Mouse (Mus musculus): ENCODE measurements around the gene Slc38a9.

Gene Slc38a9

DNA sequence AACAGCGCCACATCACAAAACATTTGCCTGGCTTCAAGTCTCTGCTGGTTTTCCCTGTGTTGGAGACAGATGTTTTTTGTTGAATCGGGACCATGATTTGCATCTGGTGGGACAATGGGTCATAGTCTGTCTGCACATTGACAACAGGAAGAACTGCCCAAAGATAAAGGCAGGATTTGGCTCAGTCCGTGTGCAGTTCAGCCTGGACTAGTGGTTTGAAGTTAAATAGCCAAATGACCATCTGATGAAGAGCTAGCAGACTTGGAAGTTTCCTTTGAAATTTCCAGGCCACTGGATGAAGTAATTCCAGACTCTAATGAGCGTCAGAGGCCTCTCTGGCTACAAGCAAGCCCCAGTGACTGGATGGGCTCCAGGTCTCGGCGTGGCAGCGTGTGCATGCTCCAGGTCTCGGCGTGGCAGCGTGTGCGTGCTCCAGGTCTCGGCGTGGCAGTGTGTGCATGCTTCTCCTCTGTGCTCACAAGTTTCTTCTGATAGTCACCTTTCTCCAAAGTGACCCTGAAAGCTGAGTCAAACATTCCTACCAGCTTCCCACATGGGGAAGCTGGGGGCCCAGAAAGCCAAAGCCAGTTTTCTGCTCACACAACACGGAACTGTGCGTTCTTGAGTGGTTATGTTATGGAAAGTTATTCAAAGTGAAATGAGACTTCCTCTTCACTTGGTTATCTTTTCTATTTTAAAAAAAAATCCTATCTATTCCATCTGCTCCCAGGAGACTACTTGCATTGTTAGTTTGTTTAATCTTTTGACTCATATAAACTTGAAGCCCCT lies 83.7 kb downstream of the Slc38a9 start:
- in situ Hi-C loops (cut with MboI, MseI), result no loop called here

GRCm38 (mm10) chr13:112745936-112746694 lies 85.6 kb downstream of the Slc38a9 start:
- in situ Hi-C loops (cut with MboI, MseI), result no loop called here

DNA sequence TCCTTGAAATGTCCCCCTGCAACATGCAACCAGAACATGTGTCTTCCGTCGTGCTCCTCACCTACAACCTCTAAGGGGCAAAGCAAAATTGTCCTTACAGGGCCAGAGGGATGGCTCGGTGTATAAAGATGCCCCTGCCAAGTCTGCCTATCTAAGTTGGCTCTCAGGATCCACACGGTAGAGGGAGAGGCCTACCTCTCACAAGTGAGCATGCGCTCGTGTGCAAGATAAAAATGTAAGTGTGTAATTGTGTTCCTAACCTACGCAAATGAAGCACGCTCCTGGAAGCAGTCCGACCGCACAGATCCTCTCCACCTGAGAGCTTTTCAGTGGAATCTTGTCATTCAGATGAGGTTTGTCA lies 86.1 kb downstream of the Slc38a9 start:
- in situ Hi-C loops (cut with MboI, MseI), result no loop called here

GRCm38 (mm10) chr13:112747808-112748430 lies 87.4 kb downstream of the Slc38a9 start:
- in situ Hi-C loops (cut with MboI, MseI), result no loop called here

DNA sequence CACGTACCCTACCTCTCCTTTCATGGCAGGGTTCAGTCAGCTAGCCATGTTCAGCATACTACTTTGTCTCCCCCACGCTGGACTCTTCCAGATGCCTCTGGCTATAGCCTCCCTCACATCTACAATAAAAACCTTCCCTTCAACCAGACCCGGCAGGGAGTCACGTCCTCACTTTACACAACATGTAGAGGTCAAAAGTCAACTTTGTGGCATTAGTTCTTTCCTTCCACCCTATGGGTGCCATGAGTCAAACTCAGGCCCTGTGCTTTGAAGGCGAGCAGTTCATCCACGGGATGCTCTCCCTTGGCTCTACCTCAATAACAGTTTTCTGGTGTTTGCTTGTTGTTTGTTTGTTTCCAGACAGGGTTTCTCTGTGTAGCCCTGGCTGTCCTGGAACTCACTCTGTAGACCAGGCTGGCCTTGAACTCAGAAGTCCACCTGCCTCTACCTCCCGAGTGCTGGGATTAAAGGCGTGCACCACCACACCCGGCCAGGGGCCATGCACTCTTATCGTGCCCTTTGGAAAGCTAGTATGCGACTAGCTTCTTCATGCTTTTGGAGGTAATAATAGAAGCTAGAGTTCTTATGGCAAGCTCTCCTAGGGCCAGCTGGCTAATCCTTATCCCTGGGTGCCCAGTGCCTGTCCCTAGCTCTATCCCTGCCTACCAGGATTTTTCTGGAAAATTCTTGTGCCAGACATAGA lies 88.4 kb downstream of the Slc38a9 start:
- in situ Hi-C loops (cut with MboI, MseI), result no loop called here

- in situ Hi-C loops (cut with MboI, MseI), result no loop called here
Observed at GRCm38 (mm10) chr13:112749881-112750280, 89.3 kb downstream of the Slc38a9 start.

GRCm38 (mm10) chr13:112751454-112752308 lies 91.1 kb downstream of the Slc38a9 start:
- in situ Hi-C loops (cut with MboI, MseI), result no loop called here

DNA sequence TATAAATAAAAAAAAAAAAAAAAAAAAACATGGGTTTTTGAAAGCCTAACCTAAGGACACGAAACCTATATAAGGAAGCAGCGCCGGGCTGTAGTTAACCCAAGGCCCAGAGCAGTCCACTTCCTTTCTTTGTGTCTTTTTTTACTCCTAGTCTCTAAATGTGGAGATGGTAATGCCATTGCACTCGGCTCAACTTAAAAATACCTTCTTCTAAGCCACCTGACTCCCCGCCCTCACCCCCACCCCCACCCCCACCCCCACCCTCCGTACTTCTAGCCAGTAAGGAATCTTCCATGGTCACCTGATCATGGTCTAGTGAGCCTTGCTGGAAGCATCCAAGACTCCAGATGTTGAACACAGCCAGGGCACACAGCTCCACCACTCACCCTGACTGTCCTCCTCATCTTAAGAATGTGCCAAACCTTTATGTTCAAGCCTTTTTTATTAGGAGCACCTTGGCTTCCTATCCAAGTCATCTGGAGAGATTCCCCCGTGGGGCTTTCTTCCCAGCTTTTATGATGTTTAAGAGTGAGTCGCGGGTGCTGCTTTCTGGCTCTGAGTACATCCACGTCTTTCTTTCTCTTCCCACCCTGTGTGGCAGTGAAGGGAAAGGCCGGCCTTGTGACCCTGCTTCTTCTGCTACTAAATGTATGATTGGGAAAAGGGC lies 91.9 kb downstream of the Slc38a9 start:
- in situ Hi-C loops (cut with MboI, MseI), result no loop called here

GRCm38 (mm10) chr13:112753522-112753921 lies 93.0 kb downstream of the Slc38a9 start:
- in situ Hi-C loops (cut with MboI, MseI), result no loop called here

GRCm38 (mm10) chr13:112754871-112755270 lies 94.3 kb downstream of the Slc38a9 start:
- in situ Hi-C loops (cut with MboI, MseI), result no loop called here

DNA sequence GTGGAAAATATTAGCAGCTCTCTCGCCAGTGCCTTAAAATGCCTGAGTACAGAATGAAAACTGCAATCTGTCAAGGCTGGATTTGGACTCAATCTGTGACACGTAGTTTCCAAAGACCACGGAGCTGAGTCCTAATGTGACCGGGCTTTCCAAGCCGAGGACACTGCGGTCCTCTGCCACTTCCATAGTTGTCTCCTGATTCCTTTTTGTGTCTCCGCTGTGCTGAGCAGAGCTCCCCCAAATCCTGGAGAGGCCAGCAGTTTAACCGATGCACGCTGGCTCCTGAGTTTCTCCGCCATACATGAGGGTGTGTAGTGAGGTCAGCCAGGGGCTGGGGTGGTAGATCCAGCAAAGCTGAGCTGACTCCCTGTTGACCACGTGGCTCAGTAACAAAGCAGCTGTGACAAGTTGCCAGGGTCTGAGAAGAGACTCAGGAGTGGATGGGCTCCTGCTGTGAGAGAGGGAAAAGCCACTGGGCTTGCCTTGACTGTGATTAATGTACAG lies 95.0 kb downstream of the Slc38a9 start:
- in situ Hi-C loops (cut with MboI, MseI), result no loop called here

GRCm38 (mm10) chr13:112757395-112757794 lies 96.8 kb downstream of the Slc38a9 start:
- in situ Hi-C loops (cut with MboI, MseI), result no loop called here

GRCm38 (mm10) chr13:112758546-112759090 lies 98.1 kb downstream of the Slc38a9 start:
- in situ Hi-C loops (cut with MboI, MseI), result no loop called here

- in situ Hi-C loops (cut with MboI, MseI), result no loop called here
Observed at GRCm38 (mm10) chr13:112759364-112759763, 98.8 kb downstream of the Slc38a9 start.

DNA sequence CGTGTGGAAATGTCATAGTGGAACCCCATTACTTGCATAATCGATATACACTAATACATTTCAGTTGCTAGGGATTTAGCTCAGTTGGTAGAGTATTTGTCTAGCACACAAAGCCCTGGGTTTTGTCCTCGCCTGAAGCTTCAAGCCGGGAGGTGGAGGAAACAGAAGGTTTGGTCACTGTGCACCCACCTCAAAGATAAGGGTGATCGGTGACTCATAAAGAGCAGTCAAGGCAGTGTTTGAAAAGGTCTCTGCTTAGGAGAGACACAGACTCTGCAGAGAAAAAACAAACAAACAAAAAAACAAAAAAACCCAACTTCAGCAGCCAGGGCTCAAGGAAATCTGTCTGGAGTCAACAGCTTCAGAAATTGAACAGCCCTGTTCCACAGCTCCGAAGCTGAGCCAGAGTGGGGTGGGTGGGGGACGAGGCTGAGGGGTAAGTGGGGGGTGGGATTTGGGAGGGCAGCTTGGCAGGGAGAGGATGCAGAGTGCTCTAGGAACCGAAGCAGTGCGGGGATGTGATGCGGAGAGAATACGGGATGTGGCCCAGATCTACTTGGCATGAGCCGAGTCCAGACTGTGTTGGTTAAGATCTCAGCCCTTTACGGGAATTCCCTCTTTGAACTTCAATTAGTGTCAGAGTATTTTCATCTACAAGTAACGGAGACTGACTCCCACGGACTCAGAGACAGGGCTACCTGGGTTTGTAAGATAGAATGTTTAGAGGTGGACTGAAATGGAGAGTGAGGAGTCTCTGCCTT lies 99.4 kb downstream of the Slc38a9 start:
- in situ Hi-C loops (cut with MboI, MseI), result no loop called here

- in situ Hi-C loops (cut with MboI, MseI), result no loop called here
Observed at GRCm38 (mm10) chr13:112760538-112760881, 100.0 kb downstream of the Slc38a9 start.

GRCm38 (mm10) chr13:112761787-112762186 lies 101.2 kb downstream of the Slc38a9 start:
- in situ Hi-C loops (cut with MboI, MseI), result no loop called here

DNA sequence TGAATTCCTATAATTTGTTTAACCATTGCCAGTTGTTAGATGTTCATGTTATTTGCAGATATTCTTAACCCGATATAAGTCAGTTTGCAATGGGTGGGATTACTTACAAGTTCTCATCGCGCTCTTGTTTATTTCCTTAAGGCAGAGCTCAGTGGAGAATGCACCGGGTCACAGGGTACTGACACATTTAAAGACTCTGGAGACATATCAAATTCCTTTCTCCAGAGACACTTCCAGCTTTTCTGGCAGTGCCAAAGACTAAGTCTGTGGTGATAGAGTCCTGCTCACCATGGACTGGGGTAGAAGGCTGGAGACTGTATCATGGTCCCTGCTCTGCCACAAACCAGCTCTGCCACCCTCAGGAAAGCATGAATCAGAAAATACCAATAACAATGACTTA lies 102.0 kb downstream of the Slc38a9 start:
- in situ Hi-C loops (cut with MboI, MseI), result no loop called here

DNA sequence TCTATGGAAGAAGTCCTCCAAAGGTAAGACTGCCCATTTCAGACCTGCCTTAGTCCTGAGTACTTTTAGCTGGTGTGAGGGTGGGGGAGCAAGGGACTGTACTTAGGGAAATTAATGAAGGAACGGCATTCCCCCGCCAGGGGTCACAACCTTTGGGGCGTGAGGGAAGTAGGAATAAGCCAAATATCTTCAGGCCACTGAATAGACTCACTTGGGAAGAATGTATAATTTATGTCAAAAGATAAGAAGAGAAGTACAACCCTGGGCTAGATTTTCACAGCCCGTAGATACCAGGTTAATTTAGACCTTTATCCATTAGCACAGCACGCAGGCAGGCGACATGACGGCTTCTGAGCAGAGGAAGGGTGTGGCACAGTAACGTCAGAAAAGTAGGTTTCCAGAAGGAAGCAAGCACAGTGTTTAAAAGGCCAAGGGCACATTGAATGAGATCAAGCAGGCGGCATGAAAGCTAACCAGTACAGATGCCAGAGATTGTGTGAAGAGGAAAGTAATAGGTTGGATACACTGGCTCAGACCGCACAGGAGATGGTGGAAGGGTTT lies 103.1 kb downstream of the Slc38a9 start:
- in situ Hi-C loops (cut with MboI, MseI), result no loop called here
